10 mouse cellular contexts compared by ENCODE assay signal in the genomic region with DNA sequence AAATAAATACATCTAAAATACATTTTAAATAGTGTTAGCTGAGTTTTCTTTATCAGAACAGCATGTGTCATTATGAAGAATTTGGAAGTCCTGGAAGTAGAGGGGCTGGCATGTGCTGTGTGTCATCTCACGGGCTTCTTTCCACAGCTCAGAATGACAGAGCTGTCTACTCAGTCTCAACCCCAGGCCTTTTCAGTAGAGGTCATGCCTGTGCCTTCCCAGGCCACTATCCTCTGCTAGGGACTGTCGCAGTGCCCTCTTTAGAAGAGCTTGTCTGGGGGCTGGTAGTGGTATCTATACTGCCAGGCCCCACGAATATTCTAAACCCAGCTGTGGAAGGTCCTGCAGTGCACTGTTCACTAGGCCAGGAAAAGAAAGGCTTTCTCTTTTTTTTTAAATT. TPM values are rescaled to one million over a fixed set of nuclear protein-coding genes. Genes with fewer than 3 reads are reported as not detected.
DNase-seq lines count a peak whose midpoint lies in the region; ATAC-seq lines count a peak whose summit lies in the region.
"Had no signal": no experiment of that assay in that cellular context is flagged by ENCODE, and none has a peak within 500 bp of the region (broad histone marks: within the 10 kb centered on the region; RNA-seq: fewer than 3 reads in every experiment).

No protein-coding gene starts in this region.

- peak overlapping the region; percentile 95 for H3K4me2 ChIP-seq in heart, embryonic 13.5 days
- no peak overlapping the region for H3K4me2 ChIP-seq in intestine, embryonic 16.5 days (ENCODE audit: low read depth, low read length)
- H3K4me2 ChIP-seq in neural tube, embryonic 15.5 days, result peak overlapping the region; percentile 84; the same call in 1 of the 2 replicates

- no peaks in the 10 kb centered on the region for H3K27me3 ChIP-seq in heart, embryonic 13.5 days (replicated peaks)
- no peaks in the 10 kb centered on the region for H3K27me3 ChIP-seq in intestine, embryonic 16.5 days (replicated peaks; ENCODE audit: control insufficient read depth, insufficient read depth, low read length)
- no peaks in the 10 kb centered on the region for H3K27me3 ChIP-seq in neural tube, embryonic 15.5 days (replicated peaks)
- H3K27me3 ChIP-seq: embryonic facial prominence, embryonic 15.5 days had no signal

- DNase-seq in heart, postnatal 36 days, result no peak
- DNase-seq in thymus, postnatal 25 days, result peak; percentile 19
- no peak for DNase-seq in thymus, postnatal 36 days
- no peak for DNase-seq in kidney, postnatal 14 days
- DNase-seq: cerebellum, adult 11 months had no signal

- H3K9me3 ChIP-seq in heart, embryonic 13.5 days, result no peaks in the 10 kb centered on the region
- H3K9me3 ChIP-seq in intestine, embryonic 16.5 days (ENCODE audit: control insufficient read depth, low read length), result no peaks in the 10 kb centered on the region
- H3K9me3 ChIP-seq in neural tube, embryonic 15.5 days (replicated peaks), result no peaks in the 10 kb centered on the region
- H3K9me3 ChIP-seq: embryonic facial prominence, embryonic 15.5 days had no signal

- 74% methylated on average over 3 of the region's 3 CpGs for WGBS in heart, embryonic 13.5 days
- WGBS in intestine, embryonic 16.5 days, result 85% methylated on average over 3 of the region's 3 CpGs
- 87% methylated on average over 3 of the region's 3 CpGs for WGBS in neural tube, embryonic 15.5 days

- H3K27ac ChIP-seq in heart, embryonic 13.5 days (replicated peaks), result no peak overlapping the region
- no peak overlapping the region for H3K27ac ChIP-seq in intestine, embryonic 16.5 days (ENCODE audit: low read length)
- no peak overlapping the region for H3K27ac ChIP-seq in neural tube, embryonic 15.5 days (replicated peaks)
- H3K27ac ChIP-seq: embryonic facial prominence, embryonic 15.5 days had no signal

- peak overlapping the region; percentile 87; the same call in 1 of the 2 replicates for H3K4me3 ChIP-seq in heart, embryonic 13.5 days
- no peak overlapping the region; the same call in 1 of the 2 replicates for H3K4me3 ChIP-seq in intestine, embryonic 16.5 days (ENCODE audit: low read length)
- H3K4me3 ChIP-seq in neural tube, embryonic 15.5 days (replicated peaks), result no peak overlapping the region

- H3K36me3 ChIP-seq in heart, embryonic 13.5 days, result no peaks in the 10 kb centered on the region
- H3K36me3 ChIP-seq in intestine, embryonic 16.5 days (ENCODE audit: control insufficient read depth, insufficient read depth, low read length), result no peaks in the 10 kb centered on the region
- H3K36me3 ChIP-seq in neural tube, embryonic 15.5 days, result no peaks in the 10 kb centered on the region
- H3K36me3 ChIP-seq: embryonic facial prominence, embryonic 15.5 days had no signal

- peaks cover 60% of the 10 kb centered on the region for H3K4me1 ChIP-seq in heart, embryonic 13.5 days
- H3K4me1 ChIP-seq in intestine, embryonic 16.5 days (ENCODE audit: control insufficient read depth, insufficient read depth, low read length), result peaks cover 46% of the 10 kb centered on the region
- H3K4me1 ChIP-seq in neural tube, embryonic 15.5 days, result peaks cover 42% of the 10 kb centered on the region

- H3K9ac ChIP-seq in heart, embryonic 13.5 days, result peak overlapping the region; percentile 96
- H3K9ac ChIP-seq in intestine, embryonic 16.5 days (ENCODE audit: low read depth, low read length), result peak overlapping the region; percentile 90; the same call in 1 of the 2 replicates
- H3K9ac ChIP-seq in neural tube, embryonic 15.5 days (replicated peaks), result no peak overlapping the region
- H3K9ac ChIP-seq: embryonic facial prominence, embryonic 15.5 days had no signal

- intact Hi-C loops in heart, postnatal 36 days (cut with DNase I), result no loop called here

- no peak for ATAC-seq in heart, embryonic 13.5 days (ENCODE audit: extremely low read depth, insufficient number of reproducible peaks, low FRiP score, low TSS enrichment)
- no peak for ATAC-seq in intestine, embryonic 16.5 days
- no peak for ATAC-seq in neural tube, embryonic 15.5 days (ENCODE audit: low FRiP score)
- ATAC-seq in megakaryocyte, adult 5-6 weeks (ENCODE audit: poor library complexity, severe bottlenecking), result no peak

RNA-seq across cellular contexts. Expression of a gene that starts 2.1 kb away (rescaled TPM):
- 8.4 and 9.7 TPM in 2 replicates for polyA plus RNA-seq in heart, embryonic 13.5 days (2015; fragmentation: Nextera tagmentation; extraction: Ambion mirVana)
- total RNA-seq in heart, postnatal 36 days (2021), result 10 to 100 TPM; 97.6 to 98.6 TPM
- 7.9 and 8.1 TPM in 2 replicates for polyA plus RNA-seq in intestine, embryonic 16.5 days (2015; fragmentation: Nextera tagmentation; extraction: Ambion mirVana)
- polyA plus RNA-seq in neural tube, embryonic 15.5 days (2015; fragmentation: Nextera tagmentation; extraction: Ambion mirVana), result 16.3 and 16.9 TPM in 2 replicates
- total RNA-seq in megakaryocyte, adult 5-6 weeks (2015), result 20.1 and 20.2 TPM in 2 replicates
- total RNA-seq in megakaryocyte, adult 5-6 weeks (2017), result 22.7 and 22.8 TPM in 2 replicates
